Mouse (Mus musculus): ENCODE results near the gene Kmt2c.

DNA sequence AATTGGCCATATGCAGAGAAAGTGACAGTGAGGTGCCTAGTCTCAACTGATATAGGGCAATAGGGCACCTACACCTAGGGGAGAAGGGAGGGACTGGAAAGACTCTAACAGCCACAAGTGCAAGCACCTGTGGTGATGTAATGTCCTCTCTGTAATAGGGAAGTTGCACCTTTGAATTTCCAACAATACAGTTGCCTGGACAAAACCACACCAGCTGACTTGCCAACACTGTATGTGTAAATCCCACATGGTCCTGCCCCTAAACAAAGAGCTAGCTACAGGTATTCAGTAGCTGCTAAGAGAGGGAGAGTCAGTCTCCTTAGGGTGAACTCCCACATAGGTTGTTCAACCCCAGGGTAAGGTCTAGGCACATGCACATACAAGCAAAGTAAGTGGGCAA lies 41.8 kb upstream of the Kmt2c start:
- TF ChIP-seq HCFC1 (IDR thresholded peaks at IDR 0.05; ENCODE audit: borderline replicate concordance, insufficient read depth, low read length) (no peak), ZNF384 (IDR thresholded peaks at IDR 0.05; ENCODE audit: low read depth, low read length) (no peak), CHD2 (IDR thresholded peaks at IDR 0.05; ENCODE audit: low read depth, low read length) (no peak)

Measured in ES-E14 (cell line).